Mouse (Mus musculus) yolk sac, embryonic 10.5 days (tissue): Measurements from ENCODE around the gene St6galnac5.

Experiments
- DNase-seq: peaks from one replicate; pipeline ENCODE4 v3.0.0-alpha.2; 2017; ENCODE audit warnings: low spot score

St6galnac5 gene

DNA sequence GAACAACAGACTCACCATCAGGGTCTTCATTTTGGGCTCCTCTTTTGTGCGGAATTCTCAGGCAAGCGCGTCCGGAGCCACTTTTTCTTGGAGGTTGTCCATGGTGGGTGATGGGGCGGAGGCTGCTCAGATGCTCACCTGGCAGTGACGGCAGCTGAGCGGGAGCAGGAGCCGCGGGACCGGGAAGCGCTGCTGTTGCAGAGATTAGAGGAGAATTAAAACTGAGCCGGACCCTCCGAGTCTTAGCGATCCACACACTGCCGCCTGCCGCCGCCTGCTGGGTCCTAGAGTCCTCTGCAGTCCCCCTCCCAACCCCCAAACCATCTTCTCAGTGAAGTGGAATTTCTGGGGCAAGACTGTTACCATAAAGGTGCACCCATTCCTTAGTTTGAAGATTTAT lies at the start of gene St6galnac5:
TSS of gene St6galnac5 (minus strand) at position 259 of the 400 bp plus-strand sequence.
- peak; percentile 40 for DNase-seq

DNA sequence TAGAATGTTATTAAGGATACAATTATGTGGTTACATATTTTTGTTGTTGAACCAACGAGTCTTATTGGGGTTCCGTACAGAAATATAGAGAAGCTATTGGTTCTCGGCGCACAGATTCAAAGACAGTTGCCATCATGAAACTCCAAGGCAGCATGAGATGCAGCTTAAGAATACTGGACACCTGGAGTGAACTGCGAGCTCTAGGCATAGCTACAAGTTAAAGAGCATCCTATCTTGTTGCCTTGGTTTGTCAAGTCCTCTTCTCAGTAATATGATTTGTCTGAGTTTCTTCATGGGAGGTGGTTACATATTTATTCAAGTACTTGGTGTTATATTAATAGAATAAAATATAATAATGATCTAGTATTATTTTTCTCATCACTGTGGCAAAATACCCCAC lies 48.7 kb upstream of the St6galnac5 start:
- no peak for DNase-seq

GRCm38 (mm10) chr3:153024016-153024415 lies 42.0 kb upstream of the St6galnac5 start:
- DNase-seq: no peak

- no peak for DNase-seq
Observed at GRCm38 (mm10) chr3:153018051-153018450, 36.0 kb upstream of the St6galnac5 start.

DNA sequence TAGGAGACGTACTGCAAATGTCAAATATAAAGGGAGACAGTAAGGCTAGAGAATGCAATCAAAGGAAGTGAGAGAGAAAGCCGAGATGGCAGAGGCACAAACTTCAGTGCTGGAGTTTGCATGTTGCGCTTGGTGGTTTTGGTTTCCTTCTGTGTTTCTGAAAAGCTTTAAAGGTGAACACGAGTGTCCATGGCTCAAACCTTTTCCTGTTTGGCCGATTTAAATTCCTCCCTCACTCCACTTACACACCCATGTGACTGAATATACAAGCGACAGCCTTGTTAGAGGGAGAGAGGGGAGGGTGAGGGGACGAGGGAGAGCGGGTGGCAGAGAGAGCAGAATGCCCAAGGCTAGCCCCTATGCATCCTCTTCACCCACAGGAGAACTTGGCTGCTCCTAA lies 34.3 kb upstream of the St6galnac5 start:
- DNase-seq: no peak

GRCm38 (mm10) chr3:153006893-153007292 lies 24.8 kb upstream of the St6galnac5 start:
- DNase-seq: no peak

DNA sequence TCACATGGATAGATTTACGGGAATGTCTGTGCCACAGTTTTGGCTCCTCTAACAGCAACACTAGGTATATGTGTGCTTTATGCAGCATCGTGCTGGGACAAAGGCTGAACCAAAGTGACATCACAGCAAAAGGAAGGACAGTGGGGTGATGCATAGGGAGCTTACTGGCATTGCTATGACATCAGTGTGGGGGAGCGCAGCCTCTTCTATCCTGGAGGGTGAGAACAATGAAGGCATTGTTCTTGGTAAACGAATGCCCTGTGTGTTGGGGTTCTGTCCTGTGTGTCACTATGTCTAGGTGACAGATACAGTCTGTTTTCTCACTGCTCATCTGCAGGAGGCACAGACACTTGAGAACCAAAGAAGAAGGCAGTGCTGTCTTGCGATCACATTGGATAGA lies 16.9 kb upstream of the St6galnac5 start:
- no peak for DNase-seq

GRCm38 (mm10) chr3:152998106-152998505 lies 16.1 kb upstream of the St6galnac5 start:
- peak; percentile 64 for DNase-seq

DNA sequence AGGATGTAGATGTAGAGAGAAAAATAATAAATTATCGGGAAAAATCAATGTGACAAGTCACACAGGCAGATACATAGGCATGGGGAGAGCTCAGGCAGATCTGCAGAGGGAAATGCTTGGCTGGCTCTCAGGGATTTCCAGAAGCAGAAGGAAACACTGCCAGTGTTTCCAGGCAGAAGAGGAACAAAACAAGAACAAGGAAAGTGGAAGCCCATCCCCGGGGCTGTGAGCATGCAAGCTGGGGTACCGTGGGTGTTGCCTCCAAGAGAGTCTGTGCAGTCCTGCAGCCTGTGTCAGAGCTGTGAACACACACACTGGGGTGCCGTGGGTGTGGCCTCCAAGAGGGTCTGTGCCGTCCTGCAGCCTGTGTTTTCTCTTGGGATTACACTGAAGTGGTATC lies 11.6 kb upstream of the St6galnac5 start:
- DNase-seq: no peak

DNA sequence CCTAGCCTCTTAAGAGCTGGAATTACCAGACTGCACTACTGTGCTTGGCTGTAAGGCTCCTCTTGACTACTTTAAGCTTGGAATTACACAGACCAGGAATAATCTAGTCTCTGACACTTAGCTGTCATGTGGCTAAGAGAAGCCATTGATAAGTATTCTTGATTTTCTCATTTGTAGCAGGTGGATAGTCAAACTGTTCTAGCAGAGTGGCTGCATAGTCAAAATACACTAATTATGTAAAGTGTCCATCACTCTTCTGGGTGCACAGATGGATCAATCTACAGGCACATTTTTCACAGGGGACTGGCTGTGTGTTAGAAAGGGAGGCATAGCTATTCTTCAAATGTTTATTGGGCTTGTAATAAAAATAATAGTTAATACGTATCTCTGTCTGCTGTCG lies 8.7 kb upstream of the St6galnac5 start:
- no peak for DNase-seq

GRCm38 (mm10) chr3:152980978-152981974 lies 770 bp downstream of the St6galnac5 start:
- DNase-seq: peak; percentile 16

DNA sequence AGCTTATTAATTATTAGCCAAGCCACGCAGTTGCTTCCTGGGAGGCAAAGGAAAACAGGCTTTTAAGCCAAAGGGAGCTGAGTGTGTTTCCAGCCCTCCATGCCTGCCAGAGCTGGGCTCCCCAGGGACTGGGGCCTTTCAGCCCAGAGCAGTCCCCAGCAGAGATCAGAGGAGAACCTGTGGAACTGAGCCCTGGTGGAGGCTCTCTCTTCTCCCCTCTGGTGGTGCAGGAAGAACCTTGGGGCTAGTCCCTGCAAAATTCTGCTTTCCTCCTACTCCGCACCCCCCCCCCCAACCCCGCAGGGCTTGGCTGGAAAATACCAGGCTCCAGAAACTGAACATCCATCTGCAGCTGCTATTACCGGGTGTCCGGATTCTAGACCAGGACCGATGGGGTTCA lies 1.6 kb downstream of the St6galnac5 start:
- no peak for DNase-seq

GRCm38 (mm10) chr3:152979481-152980092 lies 2.5 kb downstream of the St6galnac5 start:
- DNase-seq: peak; percentile 61

DNA sequence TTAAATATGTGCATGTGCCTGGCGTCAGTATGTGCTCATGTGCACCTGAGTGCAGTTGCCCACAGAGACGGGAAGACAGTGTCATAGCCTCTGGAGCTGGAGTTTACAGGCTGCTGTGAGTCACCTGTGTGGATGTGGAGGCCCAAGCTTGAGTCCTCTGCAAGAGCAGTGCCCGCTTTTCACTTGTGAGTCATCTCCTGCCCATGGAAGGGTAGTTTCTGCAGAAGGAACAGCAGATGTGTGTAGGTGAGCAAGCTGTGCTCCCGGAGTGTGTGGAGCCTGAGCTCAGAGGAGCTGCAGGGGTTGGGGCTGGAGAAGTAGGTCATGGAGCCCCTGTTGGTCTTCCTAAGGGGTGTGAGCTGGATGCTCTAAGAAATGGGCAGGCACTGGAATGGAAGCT lies 10.7 kb downstream of the St6galnac5 start:
- no peak for DNase-seq

GRCm38 (mm10) chr3:152969774-152970347 lies 12.2 kb downstream of the St6galnac5 start:
- no peak for DNase-seq

DNA sequence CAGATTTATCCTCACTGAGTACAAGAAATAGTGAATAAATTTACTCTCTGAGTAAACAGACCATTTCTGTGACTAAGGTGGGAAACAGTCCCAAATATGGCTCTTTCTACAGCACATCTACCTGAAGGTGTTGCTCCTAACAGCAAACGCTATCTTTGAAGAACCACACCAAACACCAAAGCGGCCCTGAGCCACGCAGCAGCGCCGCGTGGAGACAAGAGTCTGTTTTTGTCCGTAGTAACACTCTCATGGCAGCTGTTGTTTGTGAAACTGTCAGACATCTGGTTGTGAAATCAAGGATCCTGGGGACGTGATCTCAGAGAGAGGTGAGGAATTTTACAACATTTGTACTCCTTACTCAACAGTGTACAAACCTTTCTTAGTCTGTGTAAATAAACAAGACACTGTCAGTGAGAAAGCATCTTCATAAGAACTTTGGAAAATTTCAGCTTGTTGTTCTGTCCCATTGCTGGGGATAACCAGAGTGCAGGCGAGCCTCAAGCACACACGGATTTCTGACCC lies 20.1 kb downstream of the St6galnac5 start:
- no peak for DNase-seq

DNA sequence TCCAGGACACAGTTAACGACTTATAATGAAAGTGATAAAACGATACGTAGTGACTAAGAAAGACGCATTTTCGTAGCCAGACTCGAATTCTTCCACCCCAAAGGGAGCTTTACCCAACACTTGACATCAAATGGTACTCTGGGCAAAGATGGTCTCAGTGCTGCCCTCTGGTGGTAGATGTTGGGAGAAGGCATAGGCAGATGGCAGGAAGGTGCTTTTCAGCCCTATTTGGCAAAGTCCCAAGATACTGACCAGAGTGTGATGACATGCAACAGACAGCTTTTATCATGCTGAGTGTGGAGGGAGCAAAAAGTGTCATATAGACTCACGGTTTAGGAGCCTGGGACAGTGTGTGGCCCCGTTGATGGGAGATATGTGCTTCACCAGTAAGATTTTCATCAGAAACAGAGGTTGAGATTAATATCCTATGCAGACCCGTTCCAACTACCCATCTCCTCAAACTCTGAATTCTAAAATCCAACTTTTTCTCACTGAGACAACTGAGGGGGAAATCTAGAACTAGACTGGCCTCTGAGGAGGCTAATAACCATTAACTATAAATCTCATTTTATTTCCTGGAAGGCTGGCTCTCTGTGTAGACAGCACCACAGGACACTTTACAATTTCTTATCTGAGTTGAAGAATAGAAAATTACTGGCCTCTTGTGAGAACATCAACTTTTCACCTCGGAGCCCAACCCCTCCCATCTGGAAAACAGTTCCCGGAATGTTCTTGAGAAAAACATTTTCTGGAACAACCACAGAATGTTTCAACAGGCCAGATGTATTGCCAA lies 23.5 kb downstream of the St6galnac5 start:
- peak; percentile 23 for DNase-seq

- no peak for DNase-seq
Observed at GRCm38 (mm10) chr3:152956771-152957170, 25.3 kb downstream of the St6galnac5 start.

DNA sequence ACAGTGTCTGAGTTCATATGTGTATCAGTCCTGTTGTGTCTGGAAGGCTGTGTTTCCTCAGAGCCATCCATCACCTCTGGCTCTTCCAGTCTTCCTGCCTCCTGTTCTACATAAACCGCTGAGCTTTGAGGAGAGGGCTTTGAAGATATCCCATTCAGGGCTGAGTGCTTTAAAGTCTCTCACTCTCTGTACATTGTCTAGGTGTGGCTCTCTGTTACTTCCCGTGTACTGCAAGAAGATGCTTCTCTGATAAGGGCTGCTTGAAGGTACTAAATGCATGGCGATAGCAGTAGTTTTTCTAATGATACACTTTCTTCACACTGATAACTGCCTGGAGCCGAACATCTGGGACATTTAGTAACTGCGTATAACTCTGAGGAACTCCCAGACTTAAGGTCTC lies 26.0 kb downstream of the St6galnac5 start:
- DNase-seq: no peak

DNA sequence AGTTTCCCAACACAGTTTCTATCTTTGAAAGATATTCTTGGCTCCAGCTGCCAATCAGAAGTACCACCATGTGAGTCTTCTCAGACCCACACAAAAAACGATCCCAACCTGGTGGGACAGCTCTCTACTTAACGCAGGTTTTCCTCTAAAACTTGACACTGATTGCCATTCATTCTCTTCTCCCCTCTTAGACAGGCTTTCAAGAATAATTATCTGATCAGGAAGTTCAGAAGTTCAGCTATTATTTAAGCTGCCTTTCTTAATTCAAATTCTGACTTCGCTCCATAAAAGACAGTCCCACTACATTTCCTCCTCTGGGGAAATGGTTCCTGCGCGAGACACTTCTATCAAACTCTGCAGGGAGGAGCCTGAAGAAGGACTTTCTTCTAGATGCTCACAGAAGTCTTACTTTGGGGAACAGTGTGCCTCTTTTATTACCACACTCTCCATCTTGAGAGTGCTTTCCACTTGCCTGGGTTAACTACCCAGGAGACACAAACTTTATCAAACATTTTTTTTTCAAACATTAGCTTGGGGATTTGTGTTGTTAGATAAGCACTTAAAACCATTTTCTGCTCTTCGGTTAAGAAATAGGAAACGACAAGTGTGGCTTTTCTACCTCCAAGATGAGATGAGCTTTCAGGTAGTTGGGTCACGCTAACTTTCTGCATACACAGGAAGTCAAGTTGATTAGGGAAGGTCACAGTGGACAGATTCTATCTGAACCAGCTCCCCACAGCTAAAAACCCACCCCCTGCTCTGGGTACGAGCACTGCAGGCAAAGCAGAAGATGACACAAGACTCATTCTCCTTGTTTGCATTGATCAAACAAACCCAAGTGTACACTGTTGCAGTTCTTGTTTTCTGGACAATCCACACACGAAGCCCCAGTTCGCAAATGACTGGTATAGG lies 30.2 kb downstream of the St6galnac5 start:
- DNase-seq: no peak

DNA sequence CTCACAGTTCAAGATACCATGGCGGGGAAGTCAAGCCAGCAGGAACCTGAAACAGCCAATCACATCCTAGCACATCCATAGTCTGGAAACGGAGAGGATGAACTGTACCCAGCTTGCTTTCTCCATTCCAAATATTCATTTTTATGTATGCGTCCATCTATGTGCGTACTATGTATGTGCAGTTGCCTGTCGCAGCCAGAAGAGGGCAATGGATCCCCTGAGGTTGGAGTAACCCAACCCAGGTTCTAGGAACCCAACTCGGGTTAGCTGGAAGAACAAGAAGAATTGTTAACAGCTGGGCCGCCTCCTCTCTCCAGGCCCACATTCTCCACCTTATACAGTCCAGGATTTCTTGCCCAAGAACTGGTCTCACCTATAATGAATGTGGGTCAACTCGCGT lies 31.1 kb downstream of the St6galnac5 start:
- DNase-seq: no peak
